Mouse (Mus musculus) embryonic fibroblast, embryonic 13.5 days (primary cell): ENCODE data around the gene Gm17349.

Experiments used
- CTCF ChIP-seq: IDR thresholded peaks from 2 replicates; pipeline ENCODE4 v1.5.1; 2011; ENCODE audit warnings: mild to moderate bottlenecking, control low read depth, low read length, moderate library complexity, borderline replicate concordance; ENCODE audit not compliant: insufficient read depth
- POLR2A ChIP-seq: IDR thresholded peaks from 2 replicates; pipeline ENCODE4 v1.6.1; 2011; ENCODE audit warnings: low read depth, mild to moderate bottlenecking, control low read depth, low read length, moderate library complexity

DNA sequence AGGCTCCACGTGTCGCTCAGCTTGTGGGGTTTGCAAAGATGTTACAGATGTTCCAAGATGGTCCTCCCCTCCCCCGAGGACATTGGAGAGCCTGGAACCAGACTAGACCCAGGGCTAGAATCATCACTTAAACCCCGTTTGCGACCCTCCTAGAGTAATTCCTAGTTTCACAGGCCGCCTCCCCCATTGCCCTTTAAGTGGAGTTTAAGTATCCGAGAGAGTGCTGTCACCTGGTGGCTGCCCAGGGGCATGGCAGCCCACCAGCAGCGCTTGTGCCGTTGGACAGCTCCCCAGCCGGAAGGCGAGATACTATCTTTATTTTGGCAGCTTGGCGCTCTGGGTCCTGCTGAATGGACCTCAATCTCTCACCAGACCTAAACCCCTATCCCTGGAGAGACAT lies 36.4 kb downstream of the Gm17349 start:
- TF ChIP-seq CTCF (peak; percentile 86), POLR2A (no peak)
